Mouse (Mus musculus) activated CD4-positive, CD25-positive, alpha-beta regulatory T cell, adult 9 weeks (primary cell): ENCODE measurements around the gene Zfp473. TPM values are rescaled to one million over a fixed set of nuclear protein-coding genes. Genes with fewer than 3 reads are reported as not detected.

Experiments
- polyA plus RNA-seq: library from polyadenylated mRNA; unstranded; fragments of 100-300 nt; shearing (Covaris generic); gene quantifications from one replicate; pipeline ENCODE4 v1.2.1, GENCODE M21; 2017

Gene Zfp473
- 0.57 TPM for polyA plus RNA-seq

DNA sequence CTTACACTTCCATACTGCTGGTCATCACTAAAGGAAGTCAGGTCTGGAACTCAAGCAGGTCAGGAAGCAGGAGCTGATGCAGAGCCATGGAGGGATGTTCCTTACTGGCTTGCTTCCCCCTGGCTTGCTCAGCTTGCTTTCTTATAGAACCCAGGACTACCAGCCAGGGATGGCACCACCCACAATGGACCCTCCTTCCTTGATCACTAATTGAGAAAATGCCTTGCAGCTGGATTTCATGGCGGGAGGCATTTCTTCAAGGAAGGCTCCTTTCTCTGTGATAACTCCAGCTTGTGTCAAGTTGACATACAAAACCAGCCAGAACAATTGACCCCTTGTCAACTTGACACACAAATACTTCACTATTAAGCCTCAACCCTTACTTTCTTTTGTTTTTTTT, at the start of gene Zfp473:
Gene Zfp473 (minus strand): TSS at position 101 of the 400 bp plus-strand sequence.

DNA sequence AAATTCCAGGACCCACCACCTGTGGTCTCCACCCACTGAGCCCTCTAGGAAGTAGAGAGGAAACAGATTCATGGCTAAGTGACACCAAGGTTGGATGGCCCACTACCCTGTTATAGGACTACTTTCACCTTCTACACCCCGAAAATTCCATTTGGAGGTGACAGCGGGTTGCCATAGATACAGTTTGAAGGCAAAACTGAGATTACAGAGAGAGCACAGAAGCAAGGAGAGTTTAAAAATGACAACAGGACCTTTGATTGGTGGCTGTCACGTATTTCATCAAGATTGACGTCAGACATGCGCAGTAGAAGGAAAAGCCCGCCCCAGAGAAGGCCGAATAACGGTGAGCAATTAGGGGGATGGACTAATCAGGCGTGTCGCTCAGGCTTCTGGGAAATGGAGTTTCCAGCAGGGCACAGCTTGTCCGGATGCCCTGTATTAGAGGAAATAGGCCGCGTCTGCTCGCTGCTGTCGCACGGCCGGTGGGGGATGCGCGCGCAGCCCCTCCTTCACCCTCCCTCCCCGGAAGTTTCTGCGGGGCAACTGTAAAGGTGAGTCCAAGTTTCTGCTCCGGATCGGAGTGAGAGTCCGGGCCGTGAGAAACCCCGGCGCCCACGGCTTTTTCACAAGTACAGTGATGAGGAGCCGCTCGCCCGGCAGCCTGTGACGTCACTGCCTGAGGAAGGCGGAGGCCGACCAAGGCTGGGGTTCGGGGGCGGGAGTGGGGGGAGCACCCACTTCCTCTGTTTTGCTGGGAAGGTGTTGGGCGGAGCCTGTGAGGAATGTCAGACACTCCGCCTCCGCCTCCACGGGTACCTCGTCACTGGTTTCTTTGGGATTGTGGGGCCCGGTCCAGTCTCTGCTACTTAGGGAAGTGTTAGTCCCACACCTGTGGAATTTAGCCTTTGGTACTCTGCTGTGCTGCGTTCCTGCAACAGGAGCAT, 2.5 kb downstream of the Zfp473 start, which contains the start of gene Vrk3:
Gene Vrk3 (plus strand): TSS at position 313 of the 944 bp plus-strand sequence.

GRCm38 (mm10) chr7:44708574-44708973, 42.3 kb downstream of the Zfp473 start, which contains the start of gene Izumo2:
Gene Izumo2 (plus strand): TSS chr7:44708742.

Other genes starting within 250 kb of the Zfp473 start
- gene Mybpc2, start 226.4 kb downstream of the Zfp473 start, polyA plus RNA-seq, result not detected
- 1.8 TPM for gene Spib, start 219.0 kb downstream of the Zfp473 start, polyA plus RNA-seq
- gene Pold1, start 202.2 kb downstream of the Zfp473 start, polyA plus RNA-seq, result 58.3 TPM
- gene Nr1h2, start 197.1 kb downstream of the Zfp473 start, polyA plus RNA-seq, result 143 TPM
- 2.2 TPM for gene Napsa, start 178.7 kb downstream of the Zfp473 start, polyA plus RNA-seq
- not detected for gene Kcnc3, start 160.4 kb downstream of the Zfp473 start, polyA plus RNA-seq
- gene Myh14, start 80.2 kb downstream of the Zfp473 start, polyA plus RNA-seq, result not detected
- not detected for gene Izumo2, start 42.3 kb downstream of the Zfp473 start, polyA plus RNA-seq
- 111 TPM for gene Vrk3, start 2.6 kb downstream of the Zfp473 start, polyA plus RNA-seq
- gene Nup62, start 65.0 kb upstream of the Zfp473 start, polyA plus RNA-seq, result 61.7 TPM
- gene Il4i1, start 65.3 kb upstream of the Zfp473 start, polyA plus RNA-seq, result 2.9 TPM
- gene Atf5, start 65.6 kb upstream of the Zfp473 start, polyA plus RNA-seq, result 0.42 TPM
- 17.3 TPM for gene Akt1s1, start 97.9 kb upstream of the Zfp473 start, polyA plus RNA-seq
- gene Tbc1d17, start 98.0 kb upstream of the Zfp473 start, polyA plus RNA-seq, result 97.4 TPM
- gene Pnkp, start 106.1 kb upstream of the Zfp473 start, polyA plus RNA-seq, result 93.3 TPM
- 9.7 TPM for gene Ptov1, start 118.7 kb upstream of the Zfp473 start, polyA plus RNA-seq
- gene Med25, start 141.7 kb upstream of the Zfp473 start, polyA plus RNA-seq, result 40.3 TPM
- 48.2 TPM for gene Fuz, start 145.0 kb upstream of the Zfp473 start, polyA plus RNA-seq
- gene Ap2a1, start 178.4 kb upstream of the Zfp473 start, polyA plus RNA-seq, result 33.7 TPM
- gene Tsks, start 192.2 kb upstream of the Zfp473 start, polyA plus RNA-seq, result not detected
- 0.42 TPM for gene Cpt1c, start 223.8 kb upstream of the Zfp473 start, polyA plus RNA-seq
- gene Prmt1, start 235.5 kb upstream of the Zfp473 start, polyA plus RNA-seq, result 182 TPM
- gene Irf3, start 246.6 kb upstream of the Zfp473 start, polyA plus RNA-seq, result 257 TPM
- 32.8 TPM for gene Bcl2l12, start 247.7 kb upstream of the Zfp473 start, polyA plus RNA-seq